Mouse (Mus musculus) ES-Bruce4 (cell line): ENCODE results near the gene Ankrd12.

Source experiments
- CTCF ChIP-seq: IDR thresholded peaks from one replicate; pipeline ENCODE4 v1.8.1; 2011; ENCODE audit warnings: low read depth, low read length
- EP300 ChIP-seq: IDR thresholded peaks from 2 replicates; pipeline ENCODE4 v1.6.1; 2011; ENCODE audit warnings: low read depth, low read length; ENCODE audit not compliant: insufficient read depth
- POLR2A ChIP-seq: IDR thresholded peaks from one replicate; pipeline ENCODE4 v1.8.1; 2011; ENCODE audit warnings: low read length; ENCODE audit not compliant: insufficient read depth

DNA sequence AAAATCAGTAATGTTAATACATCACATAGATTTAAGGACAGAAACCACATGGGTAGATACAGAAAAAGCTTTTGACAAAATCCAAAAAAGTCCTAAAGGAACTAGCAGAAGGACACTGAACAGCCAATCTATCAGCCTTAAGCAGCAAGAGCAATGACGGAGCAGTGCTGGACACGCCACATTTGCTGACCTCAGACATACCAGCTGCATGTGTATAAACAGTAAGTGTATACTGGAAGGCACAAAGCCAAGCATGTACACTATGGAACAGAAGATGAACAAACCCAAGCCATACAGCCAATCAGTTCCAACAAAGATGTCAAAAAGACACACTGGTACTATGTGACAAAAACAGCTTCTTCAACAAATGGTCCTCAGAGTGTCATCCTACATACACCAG is 19.7 kb downstream of the Ankrd12 start:
- TF ChIP-seq POLR2A (no peak), CTCF (no peak), EP300 (no peak)
